Mouse (Mus musculus) hindbrain, embryonic 12.5 days (tissue): ENCODE data around the gene Gm6592. TPM values are rescaled to one million over a fixed set of nuclear protein-coding genes. Genes with fewer than 3 reads are reported as not detected.
A peak's percentile ranks its signal among the peaks of the same experiment; 100 is the strongest.
"Not testable (repeated sequence)": the region's sequence is repeated elsewhere in the genome, so short reads cannot be mapped to it uniquely, and the experiment has no call there.

Source experiments
- ATAC-seq: fragments of 200-750 bp; cut with Nextera tagmentation; 2 replicates; pipeline ENCODE4 v1.8.0; 2017; ENCODE audit warnings: moderate TSS enrichment; ENCODE audit not compliant: low FRiP score
- H3K27ac ChIP-seq: fragments of 300-500 bp; sonication (generic); 2 replicates; pipeline ENCODE4 v1.5.1; 2016; ENCODE audit warnings: mild to moderate bottlenecking
- H3K27me3 ChIP-seq: fragments of 300-500 bp; sonication (generic); 2 replicates; pipeline ENCODE4 v1.6.1; 2016; ENCODE audit warnings: mild to moderate bottlenecking
- H3K36me3 ChIP-seq: fragments of 300-500 bp; sonication (generic); 2 replicates; pipeline ENCODE4 v1.6.1; 2016; ENCODE audit warnings: mild to moderate bottlenecking
- H3K4me1 ChIP-seq: fragments of 300-500 bp; sonication (generic); 2 replicates; pipeline ENCODE4 v1.6.1; 2016
- H3K4me2 ChIP-seq: fragments of 300-500 bp; sonication (generic); replicated peaks from 2 replicates; pipeline ENCODE4 v1.6.1; 2016; ENCODE audit warnings: mild to moderate bottlenecking
- H3K4me3 ChIP-seq: fragments of 300-500 bp; sonication (generic); 2 replicates; pipeline ENCODE4 v1.5.1; 2016; ENCODE audit warnings: mild to moderate bottlenecking
- H3K9ac ChIP-seq: fragments of 300-500 bp; sonication (generic); 2 replicates; pipeline ENCODE4 v1.6.1; 2016; ENCODE audit warnings: mild to moderate bottlenecking, moderate library complexity
- H3K9me3 ChIP-seq: fragments of 300-500 bp; sonication (generic); replicated peaks from 2 replicates; pipeline ENCODE4 v1.6.1; 2016; ENCODE audit warnings: mild to moderate bottlenecking
- WGBS: fragments of 180-500 bp; shearing (Covaris S2); methylation state at CpG from one replicate; pipeline ENCODE4 v1.1.7; 2016; 5-methylcytosine and 5-hydroxymethylcytosine counted together
- polyA plus RNA-seq: library from polyadenylated mRNA; unstranded; fragments of >200 nt; fragmentation: Nextera tagmentation; extraction: Ambion mirVana; gene quantifications from 2 replicates; pipeline ENCODE4 v1.2.1, GENCODE M21; 2016

The Gm6592 gene
- polyA plus RNA-seq: not detected in 2 replicates

GRCm38 (mm10) chrX:8843694-8844093 is at the start of gene Gm6592:
Gene Gm6592, plus strand, starts transcription at chrX:8843994.
- Histone ChIP-seq H3K4me2 (no peak within 1 kb of the TSS), H3K4me1 (no peaks in the 10 kb centered on the region), H3K9ac (no peak within 1 kb of the TSS), H3K9me3 (no peaks in the 10 kb centered on the region; the same call in 1 of the 2 replicates), H3K27me3 (no peaks in the 10 kb centered on the region), H3K27ac (no peak within 1 kb of the TSS), H3K36me3 (no peaks in the 10 kb centered on the region), H3K4me3 (no peak within 1 kb of the TSS)
- 77% methylated on average over 1 of the region's 1 CpGs for WGBS
- no peak for ATAC-seq

GRCm38 (mm10) chrX:8803391-8803790 is 40.4 kb upstream of the Gm6592 start, which contains the start of gene Ssxb5:
Gene Ssxb5, plus strand, starts transcription at chrX:8803691.
- not testable (repeated sequence) for H3K36me3 ChIP-seq, H3K27ac ChIP-seq, H3K4me3 ChIP-seq, H3K27me3 ChIP-seq, H3K9ac ChIP-seq, ATAC-seq, H3K4me2 ChIP-seq, H3K4me1 ChIP-seq
- peaks cover 10% of the 10 kb centered on the region for H3K9me3 ChIP-seq
- 78% methylated on average over 4 of the region's 4 CpGs for WGBS

GRCm38 (mm10) chrX:8832043-8832442 is 11.8 kb upstream of the Gm6592 start:
- H3K36me3 ChIP-seq: no peaks in the 10 kb centered on the region
- no peak overlapping the region for H3K9ac ChIP-seq
- no peak overlapping the region for H3K4me2 ChIP-seq
- no peak for ATAC-seq
- H3K27me3 ChIP-seq: no peaks in the 10 kb centered on the region
- H3K4me1 ChIP-seq: no peaks in the 10 kb centered on the region
- H3K9me3 ChIP-seq: no peaks in the 10 kb centered on the region
- no peak overlapping the region for H3K4me3 ChIP-seq
- H3K27ac ChIP-seq: no peak overlapping the region

- H3K9ac ChIP-seq: no peak overlapping the region
- no peak overlapping the region for H3K4me2 ChIP-seq
- no peaks in the 10 kb centered on the region for H3K27me3 ChIP-seq
- no peaks in the 10 kb centered on the region for H3K36me3 ChIP-seq
- no peak overlapping the region for H3K27ac ChIP-seq
- 90% methylated on average over 10 of the region's 10 CpGs for WGBS
- H3K4me1 ChIP-seq: no peaks in the 10 kb centered on the region
- no peaks in the 10 kb centered on the region for H3K9me3 ChIP-seq
- H3K4me3 ChIP-seq: no peak overlapping the region
- ATAC-seq: no peak
These were observed 8.7 kb downstream of the Gm6592 start for GRCm38 (mm10) chrX:8852486-8852885.

- 0 out of 2 replicates have a peak, but pooled peaks have one; percentile 61 for ATAC-seq
- not testable (repeated sequence) for H3K9me3 ChIP-seq, H3K4me1 ChIP-seq, H3K4me3 ChIP-seq, H3K9ac ChIP-seq, H3K27ac ChIP-seq, H3K36me3 ChIP-seq, H3K27me3 ChIP-seq, H3K4me2 ChIP-seq
- 9% methylated on average over 3 of the region's 3 CpGs for WGBS
These were observed 20.5 kb downstream of the Gm6592 start for GRCm38 (mm10) chrX:8864331-8864730.

DNA sequence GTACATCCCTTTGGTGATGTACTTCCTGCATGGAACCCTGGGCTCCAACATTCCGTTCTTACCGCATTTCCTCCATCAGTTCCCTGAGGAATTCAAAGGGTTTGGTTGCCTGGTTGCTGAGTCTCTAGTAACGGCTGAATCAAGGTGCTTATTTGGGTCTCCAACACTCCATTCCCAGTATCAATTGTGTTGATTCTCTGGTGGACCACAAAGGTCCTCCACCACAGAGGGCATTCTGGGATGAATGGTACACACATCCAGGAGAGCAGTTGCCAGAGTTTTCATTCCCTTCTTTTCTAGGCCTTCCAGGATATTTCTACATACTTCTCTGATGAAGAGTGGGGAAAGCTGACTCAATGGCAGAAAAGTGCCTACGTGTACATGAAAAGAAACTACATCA is 30.2 kb downstream of the Gm6592 start, which contains the start of gene Gm5751:
Gene Gm5751 (plus strand): TSS at position 301 of the 400 bp plus-strand sequence.
- 86% methylated on average over 3 of the region's 4 CpGs for WGBS

DNA sequence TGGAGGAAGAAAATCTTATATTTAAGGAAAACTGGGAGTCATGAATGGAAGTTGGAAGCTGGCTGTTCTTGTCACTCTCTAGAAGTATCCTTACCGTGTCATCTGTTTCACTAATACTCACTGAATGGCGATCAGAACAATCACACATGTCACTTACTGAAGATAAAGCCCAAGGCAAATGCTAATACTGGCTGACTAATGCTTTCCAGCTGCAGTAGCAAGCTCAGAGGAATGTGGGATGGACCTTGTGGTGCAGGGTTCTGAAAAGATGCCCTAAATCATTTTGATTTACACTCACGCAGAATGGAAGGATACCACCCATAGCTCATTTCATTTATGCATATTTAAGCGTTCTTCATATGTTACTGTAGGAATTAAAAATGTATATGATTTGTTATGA is 40.5 kb downstream of the Gm6592 start:
- 72% methylated on average over 4 of the region's 4 CpGs for WGBS
- no peak overlapping the region for H3K27ac ChIP-seq

More for the DNA sequence above, 30.2 kb downstream of the Gm6592 start, which contains the start of gene Gm5751:
- H3K27me3 ChIP-seq, H3K4me1 ChIP-seq, H3K36me3 ChIP-seq, ATAC-seq, H3K4me2 ChIP-seq, H3K4me3 ChIP-seq, H3K27ac ChIP-seq, H3K9me3 ChIP-seq, H3K9ac ChIP-seq: not testable (repeated sequence)

GRCm38 (mm10) chrX:8891975-8892342 is 48.2 kb downstream of the Gm6592 start:
- no peak overlapping the region; the same call in 1 of the 2 replicates for H3K27ac ChIP-seq
- H3K4me2 ChIP-seq: peak overlapping the region; percentile 62
- peak overlapping the region; percentile 78 for H3K9ac ChIP-seq
- 0 out of 2 replicates have a peak, but pooled peaks cover 3% of the 10 kb centered on the region for H3K9me3 ChIP-seq
- no peaks in the 10 kb centered on the region for H3K27me3 ChIP-seq
- H3K36me3 ChIP-seq: no peaks in the 10 kb centered on the region
- peak overlapping the region; percentile 55 for H3K4me3 ChIP-seq
- peak; percentile 59 for ATAC-seq
- no peaks in the 10 kb centered on the region; the same call in 1 of the 2 replicates for H3K4me1 ChIP-seq
- WGBS: 44% methylated on average over 4 of the region's 9 CpGs

More for the DNA sequence above, 40.5 kb downstream of the Gm6592 start:
- Histone ChIP-seq H3K9me3 (no peaks in the 10 kb centered on the region), H3K9ac (no peak overlapping the region), H3K27me3 (no peaks in the 10 kb centered on the region), H3K36me3 (no peaks in the 10 kb centered on the region), H3K4me3 (no peak overlapping the region), H3K4me2 (no peak overlapping the region), H3K4me1 (no peaks in the 10 kb centered on the region)
- no peak for ATAC-seq

GRCm38 (mm10) chrX:8892343-8893155 is 48.8 kb downstream of the Gm6592 start, which contains the start of gene B630019K06Rik:
Gene B630019K06Rik, plus strand, starts transcription at chrX:8892382.
- peak within 1 kb of the TSS; percentile 87 for H3K27ac ChIP-seq
- H3K9ac ChIP-seq: peak within 1 kb of the TSS; percentile 78
- H3K27me3 ChIP-seq: no peaks in the 10 kb centered on the region
- peak; percentile 89 for ATAC-seq
- peak within 1 kb of the TSS; percentile 55 for H3K4me3 ChIP-seq
- peak within 1 kb of the TSS; percentile 62 for H3K4me2 ChIP-seq
- H3K9me3 ChIP-seq: 0 out of 2 replicates have a peak, but pooled peaks cover 3% of the 10 kb centered on the region
- H3K36me3 ChIP-seq: no peaks in the 10 kb centered on the region
- 19% methylated on average over 54 of the region's 95 CpGs for WGBS
- H3K4me1 ChIP-seq: no peaks in the 10 kb centered on the region; the same call in 1 of the 2 replicates

DNA sequence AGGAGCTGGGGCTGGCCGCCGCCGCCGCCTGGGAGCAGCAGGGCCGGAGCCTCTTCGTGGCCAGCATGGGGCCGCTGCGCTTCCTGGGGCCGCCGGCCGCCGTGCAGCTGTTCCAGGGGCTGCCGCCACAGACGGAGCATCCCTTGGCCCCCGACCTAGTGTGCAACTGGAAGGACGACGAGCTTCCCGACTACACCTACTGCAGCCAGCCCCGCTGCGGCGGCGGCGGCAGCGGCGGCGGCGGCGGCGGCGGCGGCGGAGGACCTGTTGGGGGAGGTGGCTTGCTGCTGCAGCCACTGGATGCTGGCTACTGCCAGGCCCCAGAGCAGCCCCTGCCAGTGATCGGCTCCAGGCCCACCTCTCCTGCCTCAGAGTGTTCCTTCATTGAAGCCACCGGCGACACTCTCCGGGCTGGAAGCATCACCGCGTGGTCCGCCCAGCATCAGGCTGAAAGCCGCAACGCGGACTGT is 49.4 kb downstream of the Gm6592 start:
- Histone ChIP-seq H3K36me3 (no peaks in the 10 kb centered on the region), H3K4me2 (peak overlapping the region; percentile 62), H3K9me3 (0 out of 2 replicates have a peak, but pooled peaks cover 3% of the 10 kb centered on the region), H3K27me3 (no peaks in the 10 kb centered on the region), H3K4me3 (peak overlapping the region; percentile 55), H3K27ac (peak overlapping the region; percentile 87), H3K9ac (peak overlapping the region; percentile 78), H3K4me1 (no peaks in the 10 kb centered on the region; the same call in 1 of the 2 replicates)
- ATAC-seq: peak; percentile 77
- 15% methylated on average over 22 of the region's 42 CpGs for WGBS
